Mouse (Mus musculus) MEL-GATA-1-ER (cell line): ENCODE results near the gene Tmem25.
"Not testable (repeated sequence)": the region's sequence is repeated elsewhere in the genome, so short reads cannot be mapped to it uniquely, and the experiment has no call there.

Source experiments
- DNase-seq: peaks from one replicate; pipeline ENCODE4 v3.0.0-alpha.2; 2012; ENCODE audit warnings: low read depth; ENCODE audit errors: extremely low read depth

Tmem25 gene

DNA sequence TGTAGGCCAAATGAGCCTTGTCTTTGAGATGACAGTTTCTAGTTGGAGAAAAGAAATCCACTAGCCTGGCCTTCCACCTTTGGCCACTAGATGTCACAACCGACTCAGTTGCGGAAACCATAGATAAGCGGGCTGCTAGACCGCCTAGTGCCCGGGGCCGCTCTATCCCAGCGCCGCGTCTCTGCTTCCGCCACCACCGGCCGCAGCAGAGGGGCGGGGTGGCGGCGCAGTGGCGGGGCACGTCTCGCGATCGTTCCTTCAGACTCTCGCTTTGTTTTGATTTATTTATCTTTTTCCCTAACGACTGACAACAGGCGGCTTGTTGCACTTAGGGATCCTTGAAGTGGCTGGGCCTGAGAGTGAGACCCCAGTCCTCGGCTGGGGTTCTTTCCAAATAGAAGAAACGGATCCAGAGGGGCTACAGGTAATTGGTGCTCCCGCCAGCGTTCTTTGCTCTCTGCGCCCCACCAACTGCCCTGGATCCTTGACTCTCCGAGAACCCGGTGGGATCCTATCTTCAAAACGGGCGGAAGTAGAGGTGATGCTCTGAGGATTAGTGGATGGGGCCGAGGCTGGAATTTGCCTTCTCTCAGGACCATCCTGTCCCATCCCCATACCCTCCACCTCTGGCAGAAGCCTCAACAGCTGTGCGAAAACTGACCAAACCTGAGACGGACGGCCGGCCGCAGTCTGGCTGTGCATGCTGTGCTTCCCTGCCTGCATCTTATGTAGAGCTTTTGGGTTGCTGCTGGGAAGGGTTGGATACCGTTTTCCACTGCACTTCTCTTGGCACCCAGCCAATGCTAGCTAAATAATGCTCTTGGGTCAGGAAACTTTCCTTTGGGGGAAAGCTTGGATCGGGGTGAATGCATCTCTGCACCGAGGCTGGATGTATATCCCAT is 26.1 kb downstream of the Tmem25 start:
- DNase-seq: peak; percentile 94

GRCm38 (mm10) chr9:44772392-44772749 is 26.7 kb downstream of the Tmem25 start:
- no peak for DNase-seq

DNA sequence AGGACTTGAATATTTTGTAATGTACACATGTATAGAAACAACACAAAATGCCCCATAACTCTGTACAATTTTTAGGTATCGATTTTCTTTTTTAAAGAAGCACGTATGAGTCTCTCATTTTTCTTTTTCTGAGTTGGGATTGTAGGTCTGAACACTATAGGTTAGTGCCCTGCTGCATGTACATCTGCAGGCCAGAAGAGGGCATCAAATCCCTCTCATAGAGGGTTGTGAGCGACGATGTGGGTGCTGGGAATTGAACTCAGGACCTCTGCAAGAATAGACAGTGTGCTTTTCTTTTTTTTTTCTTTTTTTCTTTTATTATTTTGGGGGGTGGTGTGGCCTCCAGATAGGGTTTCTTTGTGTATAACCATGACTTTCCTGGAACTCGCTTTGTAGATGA is 27.7 kb downstream of the Tmem25 start:
- no peak for DNase-seq

DNA sequence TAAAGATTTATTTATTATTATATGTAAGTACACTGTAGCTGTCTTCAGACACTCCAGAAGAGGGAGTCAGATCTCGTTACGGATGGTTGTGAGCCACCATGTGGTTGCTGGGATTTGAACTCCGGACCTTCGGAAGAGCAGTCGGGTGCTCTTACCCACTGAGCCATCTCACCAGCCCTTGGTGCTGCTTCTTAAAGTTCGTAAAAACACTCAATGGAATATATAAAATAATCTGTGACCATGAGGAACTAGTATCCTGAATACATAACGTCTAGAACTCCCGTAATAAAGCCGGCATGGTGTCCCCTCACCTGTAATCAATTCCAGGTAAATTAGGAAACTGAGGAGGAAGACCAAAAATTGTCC is 31.1 kb downstream of the Tmem25 start:
- DNase-seq: not testable (repeated sequence)

- peak; percentile 77 for DNase-seq
Observed at GRCm38 (mm10) chr9:44767101-44768028, 31.7 kb downstream of the Tmem25 start, which contains the start of the genes Arcn1 and Ift46. TSS of gene Arcn1 (minus strand) at chr9:44767845. TSS of gene Ift46 (plus strand) at chr9:44767908.

- DNase-seq: no peak
Observed at GRCm38 (mm10) chr9:44760873-44761272, 38.2 kb downstream of the Tmem25 start.

- DNase-seq: no peak
Observed at GRCm38 (mm10) chr9:44748473-44748872, 50.6 kb downstream of the Tmem25 start.

DNA sequence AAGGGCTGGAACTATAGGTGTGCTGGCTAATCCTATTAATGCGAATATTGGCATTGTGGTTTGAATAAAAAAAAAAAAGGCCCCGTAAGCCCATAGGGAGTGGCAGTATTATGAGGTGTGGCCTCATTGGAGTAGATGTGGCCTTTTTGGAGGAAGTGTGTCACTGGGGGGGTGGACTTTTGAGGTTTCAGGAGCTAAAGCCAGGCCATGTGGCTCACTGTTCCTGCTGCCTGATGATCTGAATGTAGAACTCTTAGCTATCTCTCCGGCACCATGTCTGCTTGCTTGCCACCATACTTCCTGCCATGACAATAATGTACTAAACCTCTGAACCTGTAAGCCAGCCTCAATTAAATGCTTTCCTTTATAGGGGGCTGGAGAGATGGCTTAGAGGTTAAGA is 51.8 kb downstream of the Tmem25 start:
- no peak for DNase-seq

DNA sequence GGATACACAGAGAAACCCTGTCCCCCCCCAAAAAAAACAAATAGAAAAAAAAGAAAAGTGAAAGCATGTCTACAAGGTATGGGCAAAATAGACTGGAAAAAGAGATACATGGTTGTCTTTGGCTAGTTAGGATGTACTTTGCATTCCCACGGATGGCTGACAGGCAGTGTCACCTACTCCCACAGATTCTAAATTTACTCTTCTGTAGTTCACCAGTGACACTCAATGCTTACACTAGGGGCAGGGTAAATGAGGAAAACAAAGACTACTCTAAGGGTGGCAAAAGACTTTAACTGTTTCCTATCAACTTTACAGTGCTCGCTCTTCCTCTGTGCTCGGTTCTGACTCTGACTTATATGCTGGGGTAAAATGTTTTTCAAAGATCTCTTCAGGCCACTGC is 52.4 kb downstream of the Tmem25 start:
- DNase-seq: no peak

DNA sequence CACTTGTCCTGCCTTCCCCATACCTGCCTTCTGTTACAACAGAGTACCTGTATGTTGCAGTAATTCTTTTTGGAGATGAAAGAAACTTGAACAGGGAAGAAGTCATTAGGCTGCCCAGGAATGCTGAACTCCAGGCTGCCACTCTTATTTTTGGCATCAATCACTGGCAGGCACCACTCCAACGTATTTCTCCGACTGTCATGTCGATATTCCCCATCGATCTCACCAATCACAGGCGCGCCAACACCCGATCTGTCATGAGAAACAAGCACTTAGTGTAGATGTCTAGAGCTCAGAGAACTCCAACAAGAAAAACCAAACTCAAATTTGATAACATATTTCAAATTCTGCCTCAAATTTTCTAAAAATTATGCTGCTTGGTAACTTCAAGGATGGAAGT is 53.7 kb downstream of the Tmem25 start:
- no peak for DNase-seq
